Mouse (Mus musculus) embryonic fibroblast, embryonic 13.5 days (primary cell): ENCODE results near the gene Cep57.

ENCODE experiments used
- CTCF ChIP-seq: IDR thresholded peaks from 2 replicates; pipeline ENCODE4 v1.5.1; 2011; ENCODE audit warnings: mild to moderate bottlenecking, control low read depth, low read length, moderate library complexity, borderline replicate concordance; ENCODE audit not compliant: insufficient read depth
- POLR2A ChIP-seq: IDR thresholded peaks from 2 replicates; pipeline ENCODE4 v1.6.1; 2011; ENCODE audit warnings: low read depth, mild to moderate bottlenecking, control low read depth, low read length, moderate library complexity

- TF ChIP-seq CTCF: no peak
- TF ChIP-seq POLR2A: no peak
Measured at GRCm38 (mm10) chr9:13781985-13782384, 44.9 kb downstream of the Cep57 start.
